Mouse (Mus musculus): Measurements from ENCODE around the gene Slc45a3. TPM values are rescaled to one million over a fixed set of nuclear protein-coding genes. Genes with fewer than 3 reads are reported as not detected.

Gene Slc45a3
- polyA plus RNA-seq, 1 experiment from 2014 or later, result 4.0 TPM

DNA sequence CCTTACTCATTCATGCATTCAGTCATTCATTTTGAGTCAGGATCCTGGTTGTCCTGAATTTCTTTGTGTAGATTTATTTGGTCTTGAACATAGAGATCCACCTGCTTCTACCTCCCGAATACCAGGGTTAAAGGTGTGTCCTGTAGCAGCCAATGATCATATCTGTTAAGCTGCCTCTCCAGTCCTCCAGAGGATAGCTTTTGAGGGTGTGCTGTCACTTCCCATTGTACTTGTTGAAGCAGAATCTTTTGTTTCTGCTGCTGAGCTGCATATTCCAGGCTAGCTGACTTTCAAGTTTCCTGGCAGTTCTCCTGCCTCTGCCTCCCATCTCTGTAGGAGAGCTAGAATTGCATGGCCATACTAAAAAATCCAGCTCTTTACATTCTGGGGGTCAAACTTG lies 53.9 kb downstream of the Slc45a3 start:
- H3K27ac ChIP-seq, result no peak overlapping the region
- peaks cover 67% of the 10 kb centered on the region for H3K36me3 ChIP-seq
- H3K4me2 ChIP-seq (replicated peaks), result no peak overlapping the region
- H3K4me1 ChIP-seq, result peaks cover 4% of the 10 kb centered on the region; the same call in 1 of the 2 replicates
- no peak overlapping the region for H3K9ac ChIP-seq
- no peaks in the 10 kb centered on the region for H3K9me3 ChIP-seq
- no peak overlapping the region for H3K4me3 ChIP-seq
- WGBS, result 95% methylated on average over 1 of the region's 1 CpGs
- no peaks in the 10 kb centered on the region for H3K27me3 ChIP-seq
- ATAC-seq (ENCODE audit: low FRiP score, low read depth), result no peak

DNA sequence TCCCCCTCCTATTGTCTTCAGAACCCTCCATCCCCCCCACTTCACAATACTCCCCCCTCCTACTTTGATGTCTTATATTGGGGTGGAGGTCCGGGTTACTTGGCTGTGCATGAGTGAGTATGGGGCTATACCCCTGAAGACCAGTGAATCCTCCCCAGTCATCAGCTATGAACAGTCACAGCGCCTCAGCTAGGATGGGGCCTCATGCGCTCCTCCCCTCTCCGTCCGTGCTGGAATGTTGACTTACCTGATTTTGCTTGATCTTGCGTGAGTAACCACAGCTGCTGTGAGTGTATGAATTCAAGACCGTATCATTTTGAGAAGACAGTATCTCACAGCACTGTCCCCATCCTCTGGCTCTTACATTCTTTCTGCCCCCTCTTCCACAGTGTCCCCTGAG lies 57.1 kb downstream of the Slc45a3 start:
- H3K27ac ChIP-seq, result no peak overlapping the region
- H3K4me3 ChIP-seq, result no peak overlapping the region
- 91% methylated on average over 7 of the region's 7 CpGs for WGBS
- no peaks in the 10 kb centered on the region for H3K9me3 ChIP-seq
- no peak overlapping the region for H3K9ac ChIP-seq
- H3K27me3 ChIP-seq, result no peaks in the 10 kb centered on the region
- H3K4me1 ChIP-seq, result no peaks in the 10 kb centered on the region
- H3K36me3 ChIP-seq, result peaks cover 88% of the 10 kb centered on the region
- ATAC-seq (ENCODE audit: low FRiP score, low read depth), result no peak
- no peak overlapping the region for H3K4me2 ChIP-seq (replicated peaks)

DNA sequence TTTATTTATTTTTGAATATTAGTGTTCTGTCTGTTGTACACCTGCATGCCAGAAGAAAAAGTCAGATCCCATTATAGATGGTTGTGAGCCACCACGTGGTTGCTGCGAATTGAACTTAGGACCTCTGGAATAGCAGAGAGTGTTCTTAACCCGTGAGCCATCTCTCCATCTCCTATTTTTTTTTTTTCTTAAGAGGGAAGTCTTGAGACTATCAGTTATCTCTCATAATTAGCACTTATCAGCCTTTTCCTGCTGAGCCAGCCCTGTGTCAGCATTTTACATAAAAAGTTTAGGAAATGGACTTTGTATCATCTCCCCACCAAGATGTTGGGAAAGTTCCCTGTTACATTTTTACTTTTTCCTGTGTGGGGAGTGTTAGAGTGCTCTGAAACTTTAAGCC lies 59.3 kb downstream of the Slc45a3 start:
- Histone ChIP-seq H3K4me3 (no peak overlapping the region), H3K27me3 (no peaks in the 10 kb centered on the region), H3K36me3 (peaks cover 86% of the 10 kb centered on the region), H3K4me2 (replicated peaks) (no peak overlapping the region), H3K4me1 (peaks cover 2% of the 10 kb centered on the region), H3K9ac (no peak overlapping the region), H3K9me3 (no peaks in the 10 kb centered on the region), H3K27ac (no peak overlapping the region)
- WGBS, result 89% methylated on average over 3 of the region's 3 CpGs
- no peak for ATAC-seq (ENCODE audit: low FRiP score, low read depth)

DNA sequence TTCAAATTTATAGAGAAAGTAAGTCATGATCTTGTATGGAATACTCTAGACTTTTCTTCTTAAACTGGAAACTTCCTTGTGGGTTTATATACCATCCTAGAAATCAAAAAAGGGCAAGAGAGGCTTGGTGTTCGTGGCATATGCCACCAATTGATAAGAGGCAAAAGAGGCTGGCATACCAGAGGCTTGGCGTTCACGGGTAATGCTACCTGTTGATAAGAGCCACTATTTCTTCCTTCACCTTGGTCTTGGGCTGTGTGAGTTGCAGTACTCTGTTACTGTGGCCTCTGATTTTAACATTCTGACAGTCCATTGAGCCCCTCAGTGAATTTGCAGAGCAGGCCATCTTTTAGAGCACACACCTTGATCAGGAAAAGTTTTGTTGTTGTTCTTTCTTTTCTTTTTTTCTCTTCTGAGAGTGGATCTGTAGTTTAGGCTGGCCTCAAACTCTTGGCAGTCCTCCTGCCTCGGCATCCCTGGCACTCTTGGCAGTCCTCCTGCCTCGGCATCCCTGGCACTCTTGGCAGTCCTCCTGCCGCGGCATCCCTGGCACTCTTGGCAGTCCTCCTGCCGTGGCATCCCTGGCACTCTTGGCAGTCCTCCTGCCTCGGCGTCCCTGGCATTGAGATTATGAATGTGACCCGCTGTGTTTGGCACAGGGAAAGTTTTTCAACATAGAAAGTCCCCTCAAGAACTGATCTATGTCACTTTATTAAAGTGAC lies 64.3 kb downstream of the Slc45a3 start:
- Histone ChIP-seq H3K4me2 (replicated peaks) (no peak overlapping the region), H3K4me1 (peaks cover 17% of the 10 kb centered on the region), H3K9me3 (no peaks in the 10 kb centered on the region), H3K27me3 (no peaks in the 10 kb centered on the region), H3K27ac (no peak overlapping the region), H3K9ac (no peak overlapping the region), H3K36me3 (peaks cover 67% of the 10 kb centered on the region), H3K4me3 (no peak overlapping the region)
- WGBS, result 91% methylated on average over 11 of the region's 11 CpGs
- no peak for ATAC-seq (ENCODE audit: low FRiP score, low read depth)

DNA sequence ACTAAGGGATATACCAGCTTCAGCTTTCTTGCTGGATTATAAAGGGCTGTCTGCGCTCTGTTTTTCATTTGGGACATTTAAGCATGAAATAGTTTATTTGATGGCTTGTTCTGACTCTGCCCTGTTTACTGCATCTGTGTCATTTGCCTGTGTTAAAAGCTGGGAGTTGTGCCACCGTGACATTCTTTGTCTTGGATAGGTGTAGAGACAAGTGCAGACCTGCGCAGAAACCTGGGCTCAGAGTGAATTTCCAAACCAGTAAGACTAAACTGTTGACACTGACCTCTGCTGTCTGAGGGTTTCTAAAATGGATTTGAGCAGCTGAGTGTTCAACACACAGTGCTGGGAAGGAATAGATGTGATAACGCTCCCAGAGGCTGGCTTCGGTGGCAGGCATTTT lies 65.2 kb downstream of the Slc45a3 start:
- Histone ChIP-seq H3K4me1 (peaks cover 17% of the 10 kb centered on the region), H3K36me3 (peaks cover 67% of the 10 kb centered on the region), H3K9ac (no peak overlapping the region), H3K27me3 (no peaks in the 10 kb centered on the region), H3K27ac (no peak overlapping the region), H3K9me3 (no peaks in the 10 kb centered on the region), H3K4me2 (replicated peaks) (no peak overlapping the region), H3K4me3 (no peak overlapping the region)
- ATAC-seq (ENCODE audit: low FRiP score, low read depth), result no peak
- 64% methylated on average over 5 of the region's 5 CpGs for WGBS

DNA sequence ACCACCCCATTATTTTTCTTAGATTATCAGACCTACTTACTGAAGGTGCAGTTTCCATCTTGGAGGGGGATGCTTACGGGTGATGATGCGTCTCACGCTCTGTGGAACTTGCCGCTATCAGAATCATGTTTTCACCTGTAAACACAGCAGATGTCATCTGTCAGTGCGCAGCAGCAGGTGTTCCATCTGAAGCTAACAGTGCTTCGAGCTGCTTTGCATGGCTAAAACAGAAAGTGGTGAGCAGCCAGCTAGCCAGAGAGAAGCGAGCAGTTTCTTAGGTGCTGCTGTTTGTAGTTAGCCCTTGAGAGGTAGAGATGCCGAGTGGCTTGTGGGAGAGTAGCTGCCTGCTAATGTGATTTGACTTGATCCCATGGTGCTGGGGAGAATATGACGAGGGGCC lies 65.6 kb downstream of the Slc45a3 start:
- H3K27ac ChIP-seq, result no peak overlapping the region
- no peak overlapping the region for H3K9ac ChIP-seq
- H3K4me1 ChIP-seq, result peaks cover 17% of the 10 kb centered on the region
- H3K36me3 ChIP-seq, result peaks cover 67% of the 10 kb centered on the region
- 86% methylated on average over 9 of the region's 9 CpGs for WGBS
- H3K9me3 ChIP-seq, result no peaks in the 10 kb centered on the region
- no peaks in the 10 kb centered on the region for H3K27me3 ChIP-seq
- no peak overlapping the region for H3K4me2 ChIP-seq (replicated peaks)
- ATAC-seq (ENCODE audit: low FRiP score, low read depth), result no peak
- H3K4me3 ChIP-seq, result no peak overlapping the region

DNA sequence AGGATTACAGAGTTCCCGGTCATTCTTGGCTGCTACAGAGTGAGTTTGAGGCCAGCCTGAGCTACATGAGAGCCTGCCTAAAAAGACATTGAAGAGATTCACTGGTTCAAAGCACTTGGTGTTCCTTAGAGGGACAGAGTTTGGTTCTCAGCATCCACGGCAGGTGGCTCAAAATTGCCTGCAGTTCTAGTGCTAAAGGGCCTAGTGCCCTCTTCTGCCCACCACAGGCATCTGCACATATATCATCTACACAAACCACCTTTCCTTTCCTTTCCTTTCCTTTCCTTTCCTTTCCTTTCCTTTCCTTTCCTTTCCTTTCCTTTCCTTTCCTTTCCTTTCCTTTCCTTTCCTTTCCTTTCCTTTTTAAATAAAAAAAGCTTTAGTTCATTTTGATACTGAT lies 67.8 kb downstream of the Slc45a3 start:
- no peaks in the 10 kb centered on the region for H3K27me3 ChIP-seq
- H3K4me2 ChIP-seq (replicated peaks), result no peak overlapping the region
- no peak overlapping the region for H3K27ac ChIP-seq
- H3K4me1 ChIP-seq, result peaks cover 17% of the 10 kb centered on the region
- H3K4me3 ChIP-seq, result no peak overlapping the region
- ATAC-seq (ENCODE audit: low FRiP score, low read depth), result no peak
- no peak overlapping the region for H3K9ac ChIP-seq
- 63% methylated on average over 2 of the region's 2 CpGs for whole genome bisulfite sequencing
- H3K36me3 ChIP-seq, result peaks cover 68% of the 10 kb centered on the region
- no peaks in the 10 kb centered on the region for H3K9me3 ChIP-seq

DNA sequence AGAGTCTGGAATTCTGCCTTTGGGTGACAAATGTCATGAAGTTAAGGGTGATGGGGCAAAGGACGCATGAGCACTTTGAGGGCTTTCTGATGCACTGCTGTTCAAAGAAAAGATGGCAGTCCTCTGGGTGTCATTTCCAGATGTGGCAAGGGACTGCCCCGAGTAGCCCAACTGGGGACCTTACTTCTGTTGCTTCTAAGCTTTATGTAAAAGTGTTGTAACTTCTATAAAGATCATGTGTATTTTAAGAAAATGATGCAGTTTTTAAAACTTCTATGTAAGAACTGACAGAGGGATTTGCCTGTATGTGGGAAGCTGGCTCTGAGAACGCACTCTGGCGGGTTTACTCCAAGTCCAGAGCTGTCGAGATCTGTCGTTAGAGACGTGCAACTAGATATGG lies 69.4 kb downstream of the Slc45a3 start:
- WGBS, result 90% methylated on average over 7 of the region's 7 CpGs
- peaks cover 59% of the 10 kb centered on the region for H3K36me3 ChIP-seq
- ATAC-seq (ENCODE audit: low FRiP score, low read depth), result no peak

More for the DNA sequence above, 69.4 kb downstream of the Slc45a3 start:
- no peaks in the 10 kb centered on the region for H3K9me3 ChIP-seq
- no peak overlapping the region for H3K9ac ChIP-seq
- H3K4me3 ChIP-seq, result no peak overlapping the region
- peaks cover 14% of the 10 kb centered on the region for H3K4me1 ChIP-seq
- H3K27me3 ChIP-seq, result no peaks in the 10 kb centered on the region
- no peak overlapping the region for H3K27ac ChIP-seq
- H3K4me2 ChIP-seq (replicated peaks), result no peak overlapping the region

Other genes with a start within 250 kb of the Slc45a3 start
- gene Slc26a9, start 218.9 kb upstream of the Slc45a3 start, polyA plus RNA-seq (2015; fragmentation: Nextera tagmentation; extraction: Ambion mirVana), result not detected in 2 replicates
- 0.50 and 0.84 TPM in 2 replicates for gene Pm20d1, start 165.6 kb upstream of the Slc45a3 start, polyA plus RNA-seq (2015; fragmentation: Nextera tagmentation; extraction: Ambion mirVana)
- gene Slc41a1, start 135.5 kb upstream of the Slc45a3 start, polyA plus RNA-seq (2015; fragmentation: Nextera tagmentation; extraction: Ambion mirVana), result 15.2 and 17.0 TPM in 2 replicates
- 20.9 and 21.9 TPM in 2 replicates for gene Rab29, start 95.7 kb upstream of the Slc45a3 start, polyA plus RNA-seq (2015; fragmentation: Nextera tagmentation; extraction: Ambion mirVana)
- gene Nucks1, start 52.4 kb upstream of the Slc45a3 start, polyA plus RNA-seq (2015; fragmentation: Nextera tagmentation; extraction: Ambion mirVana), result 94.5 and 94.6 TPM in 2 replicates
- 18.0 and 20.2 TPM in 2 replicates for gene Elk4, start 44.6 kb downstream of the Slc45a3 start, polyA plus RNA-seq (2015; fragmentation: Nextera tagmentation; extraction: Ambion mirVana)
- gene Mfsd4a, start 105.1 kb downstream of the Slc45a3 start, polyA plus RNA-seq (2015; fragmentation: Nextera tagmentation; extraction: Ambion mirVana), result 10.3 and 11.0 TPM in 2 replicates
- 2.7 and 3.6 TPM in 2 replicates for gene Cdk18, start 176.7 kb downstream of the Slc45a3 start, polyA plus RNA-seq (2015; fragmentation: Nextera tagmentation; extraction: Ambion mirVana)
- 0.69 and 1.1 TPM in 2 replicates for gene Lemd1, start 228.5 kb downstream of the Slc45a3 start, polyA plus RNA-seq (2015; fragmentation: Nextera tagmentation; extraction: Ambion mirVana)
- 0.19 and 0.43 TPM in 2 replicates for gene AC124108.1, start 228.5 kb downstream of the Slc45a3 start, polyA plus RNA-seq (2015; fragmentation: Nextera tagmentation; extraction: Ambion mirVana)

Data from limb, embryonic 13.5 days (tissue).